Mouse (Mus musculus): Measurements from ENCODE around the gene Aox4.

GRCm38 (mm10) chr1:58194317-58194716 lies 15.9 kb upstream of the Aox4 start:
- TF ChIP-seq CTCF (IDR thresholded peaks at IDR 0.05; ENCODE audit: extremely low read depth, insufficient read depth, low read length) (no peak), POLR2A (IDR thresholded peaks at IDR 0.05; ENCODE audit: extremely low read depth, insufficient read depth, low read length) (no peak)
